Mouse (Mus musculus) left cerebral cortex, postnatal 14 days (tissue): ENCODE measurements at regions not wholly inside any gene's neighbourhood (a gene's known extent, or its start where the extent isn't known, plus 50 kb on each side); places are given as distances from the start of the nearest gene placed in this dataset.

Experiments used
- DNase-seq, 2 experiments: peaks; one replicate each; pipeline ENCODE4 v3.0.0; 2021 to 2022; ENCODE audit warnings: low spot score in 2 of 2, mixed read lengths in 1 of 2
- intact Hi-C: fragments of 180-260 bp; cut with DNase I; formaldehyde crosslinking; loops from one replicate; pipeline ENCODE4 v1.15.1; 2025

DNA sequence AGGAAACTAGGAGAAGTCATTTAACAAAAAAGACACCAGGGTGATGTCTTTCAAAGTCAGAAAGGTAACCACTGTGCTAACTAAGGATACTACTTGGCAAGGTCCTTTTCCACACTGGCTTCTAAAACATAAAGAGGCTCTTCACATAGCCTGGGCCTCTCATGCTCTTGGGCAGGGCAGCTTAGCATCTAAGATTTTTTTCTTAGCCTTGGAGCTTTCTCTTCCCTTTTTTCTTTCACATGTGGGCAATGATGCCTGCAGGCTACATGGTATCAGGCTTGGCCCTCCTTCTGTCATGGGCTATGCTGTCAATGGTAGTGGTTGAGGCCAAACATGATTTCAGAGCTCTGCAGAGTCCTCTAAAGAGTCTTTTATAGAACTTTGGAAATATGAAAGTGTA, 60.6 kb downstream of the Serpinb6d start:
- no peak for DNase-seq
- intact Hi-C loops: no loop called here

DNA sequence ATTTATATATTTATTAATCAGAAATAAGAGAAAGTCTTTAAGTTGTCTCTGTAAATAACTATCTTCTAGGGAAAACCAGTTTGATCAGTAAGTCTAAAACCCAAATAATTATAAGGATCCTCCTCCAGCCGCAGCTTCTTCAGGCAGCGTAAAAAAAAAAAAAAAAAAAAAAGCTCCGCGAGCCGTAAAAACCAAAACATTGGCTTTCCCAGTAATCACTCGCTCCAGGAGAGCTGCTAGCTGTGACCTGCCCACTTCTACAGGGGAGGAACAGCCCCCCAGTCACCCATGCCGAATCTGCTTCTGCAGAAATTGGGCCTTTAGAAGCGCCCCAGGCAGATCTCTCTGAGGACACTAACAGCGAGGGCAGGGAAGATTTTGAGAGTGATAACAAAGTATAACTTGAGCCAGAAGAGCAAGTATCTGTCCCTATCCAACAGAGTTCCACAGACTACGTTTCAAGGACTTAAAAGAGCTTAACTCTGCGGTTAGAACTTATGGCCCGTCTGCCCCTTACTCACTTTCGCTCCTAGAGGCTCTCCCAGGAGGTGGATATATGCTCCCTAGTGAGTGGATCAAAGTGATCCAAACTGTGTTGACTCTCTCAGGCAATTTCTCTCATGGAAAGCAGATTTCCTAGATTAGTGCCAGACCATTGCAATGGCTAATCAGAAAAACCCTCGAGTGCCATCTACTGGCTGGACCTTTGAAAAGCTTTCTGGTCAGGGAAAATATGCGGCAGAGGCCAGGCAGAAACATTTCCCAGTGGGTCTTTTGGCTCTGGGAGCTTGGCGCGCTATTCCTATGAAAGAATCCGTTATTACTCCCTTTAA, 80.7 kb downstream of the Serpinb6e start:
- intact Hi-C loops: loop anchor here (5.0 kb wide), 1 partner anchor 860 kb away; no protein-coding TSS in a partner anchor
- peak; percentile 46 to 79 for DNase-seq

DNA sequence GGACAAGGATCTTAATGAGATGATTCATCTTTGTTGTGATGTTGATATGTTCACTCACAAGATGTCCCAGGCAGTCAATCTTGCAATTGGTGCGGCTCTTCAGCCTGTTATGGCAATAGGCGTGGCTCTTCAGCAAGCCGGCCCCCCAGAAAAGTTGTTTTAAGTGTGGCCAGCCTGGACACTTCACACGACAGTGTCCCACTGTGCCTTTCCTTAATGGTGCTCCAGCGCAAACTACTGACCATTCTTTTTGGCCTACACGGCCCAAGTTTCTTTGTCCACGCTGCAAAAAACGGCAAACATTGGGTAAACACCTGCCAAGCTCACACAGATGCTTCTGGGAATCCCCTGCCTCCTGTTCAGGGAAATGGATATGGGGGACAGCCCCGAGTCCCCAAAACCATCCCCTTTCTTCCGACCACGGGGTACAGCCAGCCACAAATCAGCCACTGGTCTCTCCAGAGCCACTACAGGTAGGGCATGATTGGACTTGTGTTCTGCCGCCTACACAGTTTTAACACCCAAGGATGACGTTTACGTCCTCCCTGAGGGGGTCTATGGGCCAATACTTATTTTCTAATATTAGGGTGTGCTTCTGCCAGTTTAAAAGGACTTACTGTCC, 79.8 kb downstream of the Serpinb6e start:
- intact Hi-C loops: loop anchor here (5.0 kb wide), 1 partner anchor 861 kb away; no protein-coding TSS in a partner anchor
- DNase-seq: no peak
